Mouse (Mus musculus) hindlimb bud, embryonic 11.5 days (tissue): ENCODE data around the gene Lrp1.

Experiments used
- DNase-seq: peaks from one replicate; pipeline ENCODE4 v3.0.0-alpha.2; 2012; ENCODE audit warnings: low read depth, low spot score; ENCODE audit errors: extremely low spot score

The Lrp1 gene

GRCm38 (mm10) chr10:127526048-127526447 lies 94.9 kb downstream of the Lrp1 start:
- DNase-seq, result no peak

GRCm38 (mm10) chr10:127524646-127525255 lies 96.2 kb downstream of the Lrp1 start:
- no peak for DNase-seq

GRCm38 (mm10) chr10:127522088-127522581 lies 98.8 kb downstream of the Lrp1 start, which contains the start of gene Shmt2:
Shmt2 (minus strand) TSS chr10:127522444.
- DNase-seq, result peak; percentile 98

- DNase-seq, result no peak
These were observed 99.3 kb downstream of the Lrp1 start for GRCm38 (mm10) chr10:127521611-127522080.

- DNase-seq, result no peak
These were observed 100.1 kb downstream of the Lrp1 start for GRCm38 (mm10) chr10:127520714-127521357.

GRCm38 (mm10) chr10:127519903-127520713 lies 100.8 kb downstream of the Lrp1 start:
- no peak for DNase-seq

- no peak for DNase-seq
These were observed 101.8 kb downstream of the Lrp1 start for GRCm38 (mm10) chr10:127519041-127519701.

- DNase-seq, result no peak
These were observed 103.0 kb downstream of the Lrp1 start for GRCm38 (mm10) chr10:127517941-127518340.

GRCm38 (mm10) chr10:127516576-127517260 lies 104.2 kb downstream of the Lrp1 start:
- no peak for DNase-seq

- DNase-seq, result no peak
These were observed 104.9 kb downstream of the Lrp1 start for GRCm38 (mm10) chr10:127515983-127516459.

GRCm38 (mm10) chr10:127515271-127515982 lies 105.5 kb downstream of the Lrp1 start:
- no peak for DNase-seq

GRCm38 (mm10) chr10:127514764-127515163 lies 106.2 kb downstream of the Lrp1 start, which contains the start of gene Ndufa4l2:
Ndufa4l2 (plus strand) TSS chr10:127514967.
- DNase-seq, result no peak

GRCm38 (mm10) chr10:127514111-127514698 lies 106.7 kb downstream of the Lrp1 start:
- no peak for DNase-seq

- no peak for DNase-seq
These were observed 107.4 kb downstream of the Lrp1 start for GRCm38 (mm10) chr10:127513501-127514091.

- no peak for DNase-seq
These were observed 108.1 kb downstream of the Lrp1 start for GRCm38 (mm10) chr10:127512813-127513212.

- DNase-seq, result no peak
These were observed 108.7 kb downstream of the Lrp1 start for GRCm38 (mm10) chr10:127512307-127512666.

GRCm38 (mm10) chr10:127511634-127512306 lies 109.2 kb downstream of the Lrp1 start:
- no peak for DNase-seq

- no peak for DNase-seq
These were observed 109.9 kb downstream of the Lrp1 start for GRCm38 (mm10) chr10:127510895-127511617.
